In the genomic region with DNA sequence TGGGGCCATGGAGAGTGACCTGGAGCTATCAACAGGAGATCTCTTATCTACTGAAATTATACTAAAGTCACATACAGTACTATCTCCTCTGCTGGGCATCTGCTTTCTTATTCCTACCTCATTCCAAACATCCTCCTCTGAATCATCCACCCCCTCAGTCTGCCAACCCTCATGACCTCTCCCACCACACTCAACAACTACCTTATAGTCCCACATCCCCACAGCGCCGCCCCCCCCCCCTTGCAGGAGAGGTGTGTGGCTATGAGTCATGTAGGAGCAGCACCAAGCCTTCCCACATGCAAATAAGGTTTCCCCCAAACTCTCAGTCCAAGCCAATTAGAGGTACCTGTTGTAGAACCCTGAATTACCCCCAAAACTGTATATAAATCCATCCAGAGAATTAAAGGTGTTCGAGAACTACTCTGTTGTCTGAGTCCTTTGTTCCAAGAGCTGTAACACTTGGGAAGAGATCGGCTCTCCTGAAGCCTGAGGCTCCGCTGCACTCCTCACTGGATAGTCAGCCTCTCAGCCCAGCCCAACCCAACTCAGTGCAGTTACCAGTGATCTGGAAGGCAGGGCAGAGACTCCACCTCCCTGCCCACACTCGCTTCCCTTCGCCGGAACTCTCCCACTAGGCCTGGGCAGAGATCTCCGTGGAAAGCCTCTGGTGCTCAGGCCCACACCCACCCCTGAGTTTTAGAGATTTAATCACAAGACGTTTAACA, we compare ENCODE assay signal across 11 mouse cellular contexts.
DNase-seq lines count a peak whose midpoint lies in the region; ATAC-seq and TF ChIP-seq lines count a peak whose summit lies in the region.
"Had no signal": no experiment of that assay in that cellular context is flagged by ENCODE, and none has a peak within 500 bp of the region (broad histone marks: within the 10 kb centered on the region; RNA-seq: fewer than 3 reads in every experiment).

No protein-coding gene starts in this region.

- WGBS in intestine, embryonic 15.5 days: 62% methylated on average over 10 of the region's 10 CpGs
- WGBS in intestine, postnatal 0 days: 52% methylated on average over 10 of the region's 10 CpGs
- WGBS in heart, embryonic 13.5 days: 38% methylated on average over 10 of the region's 10 CpGs

- H3K36me3 ChIP-seq in intestine, embryonic 15.5 days: no peaks in the 10 kb centered on the region
- peaks cover 8% of the 10 kb centered on the region; the same call in 1 of the 2 replicates for H3K36me3 ChIP-seq in intestine, postnatal 0 days (ENCODE audit: control insufficient read depth, insufficient read depth)
- peaks cover 5% of the 10 kb centered on the region for H3K36me3 ChIP-seq in heart, embryonic 13.5 days

- no peak for TF ChIP-seq CTCF in intestine, postnatal 0 days (IDR thresholded peaks at IDR 0.05; ENCODE audit: low read depth)

- no peak overlapping the region for H3K27ac ChIP-seq in intestine, embryonic 15.5 days
- no peak overlapping the region for H3K27ac ChIP-seq in intestine, postnatal 0 days (ENCODE audit: low read depth, low read length)
- H3K27ac ChIP-seq in heart, embryonic 13.5 days (replicated peaks): peak overlapping the region; percentile 61

- H3K9ac ChIP-seq in intestine, embryonic 15.5 days: no peak overlapping the region
- H3K9ac ChIP-seq in intestine, postnatal 0 days (ENCODE audit: low read depth, low read length): no peak overlapping the region
- peak overlapping the region; percentile 38 for H3K9ac ChIP-seq in heart, embryonic 13.5 days

- H3K4me3 ChIP-seq in intestine, embryonic 15.5 days (replicated peaks): no peak overlapping the region
- no peak overlapping the region for H3K4me3 ChIP-seq in intestine, postnatal 0 days (ENCODE audit: low read depth, low read length)
- H3K4me3 ChIP-seq in heart, embryonic 13.5 days: no peak overlapping the region

- peak; percentile 70 for DNase-seq in CD4-positive, CD25-positive, alpha-beta regulatory T cell, adult 2 months (ENCODE audit: low read depth, low spot score)
- peak; percentile 45 for DNase-seq in lung, postnatal 10 days
- DNase-seq in testis, postnatal 10 days (ENCODE audit: low spot score): no peak
- DNase-seq in right cerebral cortex, postnatal 36 days (ENCODE audit: low spot score in 2 of 2): no peak
- DNase-seq: layer of hippocampus, postnatal 36 days had no signal

- no peaks in the 10 kb centered on the region for H3K27me3 ChIP-seq in intestine, embryonic 15.5 days (replicated peaks)
- no peaks in the 10 kb centered on the region for H3K27me3 ChIP-seq in intestine, postnatal 0 days (replicated peaks; ENCODE audit: control insufficient read depth, insufficient read depth, low read length)
- no peaks in the 10 kb centered on the region for H3K27me3 ChIP-seq in heart, embryonic 13.5 days (replicated peaks)
- H3K27me3 ChIP-seq: Patski had no signal

- H3K4me1 ChIP-seq in intestine, embryonic 15.5 days (replicated peaks): 0 out of 2 replicates have a peak, but pooled peaks cover 7% of the 10 kb centered on the region
- H3K4me1 ChIP-seq in intestine, postnatal 0 days (replicated peaks; ENCODE audit: control insufficient read depth, insufficient read depth, low read length): no peaks in the 10 kb centered on the region; the same call in 1 of the 2 replicates
- peaks cover 76% of the 10 kb centered on the region for H3K4me1 ChIP-seq in heart, embryonic 13.5 days

- H3K4me2 ChIP-seq in intestine, embryonic 15.5 days (replicated peaks): no peak overlapping the region
- no peak overlapping the region for H3K4me2 ChIP-seq in intestine, postnatal 0 days (replicated peaks; ENCODE audit: low read depth)
- peak overlapping the region; percentile 8; the same call in 1 of the 2 replicates for H3K4me2 ChIP-seq in heart, embryonic 13.5 days

- no peaks in the 10 kb centered on the region for H3K9me3 ChIP-seq in intestine, embryonic 15.5 days
- no peaks in the 10 kb centered on the region for H3K9me3 ChIP-seq in intestine, postnatal 0 days (ENCODE audit: control insufficient read depth)
- H3K9me3 ChIP-seq in heart, embryonic 13.5 days: no peaks in the 10 kb centered on the region

- peak; percentile 49; the same call in 1 of the 2 replicates for ATAC-seq in intestine, embryonic 15.5 days
- ATAC-seq in intestine, postnatal 0 days: no peak
- ATAC-seq in heart, embryonic 13.5 days (ENCODE audit: extremely low read depth, insufficient number of reproducible peaks, low FRiP score, low TSS enrichment): 0 out of 2 replicates have a peak, but pooled peaks have one; percentile 44
- no peak for ATAC-seq in cerebellum, adult (ENCODE audit: insufficient number of reproducible peaks, low FRiP score, low TSS enrichment)
- ATAC-seq: forebrain, embryonic 16.5 days; Patski had no signal

Comparison
In these comparisons a context has a peak if more than half of its experiments do, and no peak if none do; other contexts are left out.
1. ATAC-seq: peak in intestine, embryonic 15.5 days (single experiment) and heart, embryonic 13.5 days (single experiment); none in intestine, postnatal 0 days (single experiment) and cerebellum, adult (single experiment).
2. DNase-seq: peak in CD4-positive, CD25-positive, alpha-beta regulatory T cell, adult 2 months (single experiment) and lung, postnatal 10 days (single experiment); none in testis, postnatal 10 days (single experiment) and right cerebral cortex, postnatal 36 days (0 of 2).